Mouse (Mus musculus): ENCODE measurements around the gene Zfp536. TPM values are rescaled to one million over a fixed set of nuclear protein-coding genes. Genes with fewer than 3 reads are reported as not detected.
"Not testable (repeated sequence)": the region's sequence is repeated elsewhere in the genome, so short reads cannot be mapped to it uniquely, and the experiment has no call there.

The Zfp536 gene
- total RNA-seq, 2 experiments from 2014 or later: 3.9 to 4.8 TPM

DNA sequence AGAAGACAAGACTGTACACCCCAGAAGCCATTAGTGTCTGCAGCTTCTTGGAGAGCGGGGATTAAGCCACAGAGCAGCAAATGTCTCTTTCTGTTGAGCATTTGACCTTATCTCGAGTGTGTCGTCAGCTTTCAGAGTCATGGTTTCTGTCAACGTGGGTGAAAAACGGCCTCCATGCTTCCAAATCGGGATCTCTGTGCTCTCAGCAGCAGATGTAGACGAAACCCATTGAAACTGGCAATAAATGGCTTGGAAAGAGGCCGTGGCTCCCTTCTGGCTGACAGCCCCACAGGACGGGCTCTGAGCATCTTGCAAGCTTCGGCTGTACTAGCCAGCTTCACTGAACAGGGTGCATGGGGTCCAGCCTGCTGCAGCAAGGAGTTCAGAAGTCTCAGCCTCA lies 159.1 kb downstream of the Zfp536 start:
- DNase-seq (ENCODE audit: low spot score in 2 of 2): peak in 1 of 2 experiments; percentile 18

DNA sequence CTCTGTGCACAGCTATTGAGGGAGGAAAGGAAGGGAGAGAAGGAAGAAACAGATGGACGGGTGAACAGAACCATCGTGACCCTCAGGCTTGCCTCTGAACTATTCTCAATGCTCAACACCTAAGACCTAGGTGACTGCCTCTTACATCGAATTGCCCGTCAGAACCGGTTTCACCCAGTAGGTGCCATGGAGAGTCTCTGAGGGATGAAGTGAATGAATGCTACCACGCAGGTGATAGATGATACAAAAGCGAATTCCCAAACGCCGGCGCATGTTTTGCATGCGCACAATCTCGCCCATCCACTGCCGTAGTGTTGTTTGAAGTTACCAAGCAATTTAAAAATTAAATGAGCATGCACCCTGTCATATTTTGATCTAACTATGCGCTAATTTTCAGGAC lies 164.9 kb downstream of the Zfp536 start:
- no peak for DNase-seq (ENCODE audit: low spot score in 2 of 2)

GRCm38 (mm10) chr7:37607906-37608305 lies 165.5 kb downstream of the Zfp536 start:
- DNase-seq (ENCODE audit: low spot score in 2 of 2): no peak

GRCm38 (mm10) chr7:37606472-37606871 lies 167.0 kb downstream of the Zfp536 start:
- DNase-seq (ENCODE audit: low spot score in 2 of 2): no peak

DNA sequence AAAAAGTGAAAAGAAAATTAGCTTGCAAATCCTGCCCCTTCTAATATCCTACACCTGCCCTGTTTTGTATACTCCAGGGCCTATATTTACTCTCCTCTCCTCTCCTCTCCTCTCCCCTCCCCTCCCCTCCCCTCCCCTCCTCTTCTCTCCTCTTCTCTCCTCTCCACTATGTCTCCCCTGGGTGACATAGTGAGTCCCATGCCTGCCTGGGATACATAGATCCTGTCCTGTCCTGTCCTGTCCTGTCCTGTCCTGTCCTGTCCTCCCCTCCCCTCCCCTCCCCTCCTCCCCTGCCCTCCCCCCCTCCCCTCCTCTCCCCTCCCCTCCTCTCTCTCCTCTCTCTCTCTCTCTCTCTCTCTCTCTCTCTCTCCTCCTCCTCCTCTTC lies 169.9 kb downstream of the Zfp536 start:
- not testable (repeated sequence) for DNase-seq (ENCODE audit: low spot score in 2 of 2)

DNA sequence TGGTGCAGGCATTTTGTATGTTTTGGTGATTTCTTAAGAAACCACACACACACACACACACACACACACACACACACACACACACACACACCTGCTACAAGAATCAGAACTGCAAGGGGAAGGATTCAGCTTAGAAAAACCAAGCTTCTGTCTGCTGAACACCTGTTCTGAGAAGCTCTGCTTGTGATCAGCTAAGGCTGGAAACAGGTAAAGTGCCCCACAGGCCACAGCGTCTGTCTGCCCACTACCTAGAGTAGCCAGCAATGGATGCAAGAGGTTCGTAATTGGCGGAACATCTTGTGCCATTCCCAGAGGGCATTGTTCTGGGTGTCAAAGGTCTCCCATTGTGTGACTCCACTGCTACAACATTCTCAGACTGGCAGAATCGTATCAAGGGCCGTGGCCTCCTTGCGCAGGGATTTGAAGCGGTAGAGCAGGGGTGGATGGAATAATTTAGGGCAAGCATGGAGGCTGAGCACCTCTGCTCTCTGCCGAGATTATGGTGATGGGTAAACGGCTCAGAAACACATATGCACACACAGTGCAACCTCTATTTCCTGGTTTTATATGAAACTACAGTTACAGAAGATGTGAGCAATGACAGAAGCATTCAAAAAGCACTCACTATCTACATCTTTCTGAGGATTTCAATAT lies 170.4 kb downstream of the Zfp536 start:
- no peak for DNase-seq (ENCODE audit: low spot score in 2 of 2)

GRCm38 (mm10) chr7:37600318-37600717 lies 173.1 kb downstream of the Zfp536 start:
- no peak for DNase-seq (ENCODE audit: low spot score in 2 of 2)

DNA sequence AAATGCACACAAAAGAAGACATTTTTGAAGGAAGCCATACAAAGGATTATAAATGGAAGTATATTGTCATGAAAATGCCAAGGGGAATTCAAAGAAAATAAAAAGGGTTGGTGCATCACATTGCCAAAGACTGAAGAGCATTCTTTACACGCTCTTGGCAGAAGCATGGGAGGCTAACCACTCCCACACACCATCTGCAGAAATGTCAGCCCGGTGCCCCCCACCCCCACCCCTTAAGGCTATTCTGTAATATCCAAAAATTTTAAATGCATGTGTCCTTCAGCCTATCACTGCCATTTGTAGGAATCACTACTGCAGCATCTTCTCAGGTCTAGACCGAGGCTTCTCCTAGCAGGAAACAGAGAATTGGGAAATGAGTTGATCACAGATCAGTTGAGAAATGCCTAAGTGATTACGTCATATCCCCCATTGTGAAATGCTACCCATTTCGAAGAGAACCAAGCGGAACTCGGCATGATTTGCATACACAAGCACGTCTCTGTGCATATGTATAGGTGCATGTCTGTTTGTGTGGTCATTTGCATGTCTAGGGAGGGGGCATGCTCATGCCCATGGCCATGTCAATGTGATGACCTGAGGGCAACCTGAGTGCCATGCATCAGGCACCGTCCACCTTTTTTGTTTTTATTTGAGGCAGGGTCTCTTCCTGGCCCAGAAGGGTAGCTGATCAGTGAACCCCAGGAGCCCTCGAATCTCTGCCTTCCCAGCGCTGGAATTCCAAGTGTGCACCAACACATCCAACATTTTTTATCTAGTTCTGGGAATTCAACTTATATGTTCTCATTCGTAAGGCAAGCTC lies 179.0 kb downstream of the Zfp536 start:
- no peak for DNase-seq (ENCODE audit: low spot score in 2 of 2)

DNA sequence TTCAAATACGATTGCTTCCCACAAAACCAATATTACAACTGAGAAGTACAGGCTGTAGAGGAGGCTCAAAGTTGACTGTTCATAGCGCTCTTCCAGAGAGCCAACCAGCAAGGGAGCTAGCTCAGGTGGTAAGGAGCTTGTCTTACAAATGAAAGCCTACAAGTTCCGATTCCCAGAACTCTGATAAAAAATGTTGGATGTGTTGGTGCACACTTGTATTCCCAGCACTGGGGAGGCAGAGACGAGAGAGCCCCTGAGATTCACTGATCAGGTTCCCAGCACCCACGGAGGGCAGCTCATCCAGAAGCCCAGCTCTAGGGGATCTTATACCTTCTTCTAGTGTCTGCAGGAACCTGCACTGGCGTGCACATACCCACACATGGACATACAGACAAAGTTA lies 179.9 kb downstream of the Zfp536 start:
- no peak for DNase-seq (ENCODE audit: low spot score in 2 of 2)

- no peak for DNase-seq (ENCODE audit: low spot score in 2 of 2)
Observed at GRCm38 (mm10) chr7:37586694-37587093, 186.7 kb downstream of the Zfp536 start.

DNA sequence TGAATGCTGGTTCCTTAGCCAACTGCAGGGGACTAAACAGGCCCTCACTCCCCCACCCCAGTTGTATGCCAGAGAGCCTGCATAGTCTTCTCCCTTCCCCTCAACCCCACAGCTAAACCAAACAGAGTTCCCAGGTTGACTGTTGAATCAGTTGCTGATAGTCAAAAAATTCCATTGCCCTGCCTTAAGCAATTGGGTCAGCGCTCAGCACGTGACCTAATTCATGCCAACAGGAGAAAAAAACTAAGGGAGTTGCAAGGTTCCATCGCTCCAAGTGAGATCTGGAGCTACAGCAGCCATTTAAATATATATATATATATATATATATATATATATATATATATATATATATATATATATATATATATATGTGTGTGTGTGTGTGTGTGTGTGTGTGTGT lies 192.2 kb downstream of the Zfp536 start:
- DNase-seq (ENCODE audit: low spot score in 2 of 2): no peak

DNA sequence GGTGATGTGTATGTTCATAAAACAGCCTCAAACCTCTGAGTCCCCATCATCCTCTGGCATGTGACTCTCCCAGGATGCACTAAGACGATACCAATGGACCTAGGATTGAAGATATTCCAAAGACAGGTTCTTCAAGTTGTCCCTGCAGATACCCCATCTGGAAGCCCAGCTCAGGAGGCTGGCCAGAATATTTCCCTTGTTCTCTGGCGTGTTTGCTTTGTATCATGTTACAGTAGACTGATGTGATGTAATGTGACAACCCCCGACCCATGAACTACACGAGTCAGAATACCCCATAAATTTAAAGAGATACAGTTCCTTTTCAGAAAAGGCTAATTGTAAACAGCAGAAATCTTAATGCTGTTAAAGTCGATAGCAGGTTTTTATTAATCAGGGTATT lies 192.9 kb downstream of the Zfp536 start:
- DNase-seq (ENCODE audit: low spot score in 2 of 2): no peak

- no peak for DNase-seq (ENCODE audit: low spot score in 2 of 2)
Observed at GRCm38 (mm10) chr7:37572021-37572420, 201.4 kb downstream of the Zfp536 start.

- DNase-seq (ENCODE audit: low spot score in 2 of 2): no peak
Observed at GRCm38 (mm10) chr7:37568811-37569500, 204.5 kb downstream of the Zfp536 start.

DNA sequence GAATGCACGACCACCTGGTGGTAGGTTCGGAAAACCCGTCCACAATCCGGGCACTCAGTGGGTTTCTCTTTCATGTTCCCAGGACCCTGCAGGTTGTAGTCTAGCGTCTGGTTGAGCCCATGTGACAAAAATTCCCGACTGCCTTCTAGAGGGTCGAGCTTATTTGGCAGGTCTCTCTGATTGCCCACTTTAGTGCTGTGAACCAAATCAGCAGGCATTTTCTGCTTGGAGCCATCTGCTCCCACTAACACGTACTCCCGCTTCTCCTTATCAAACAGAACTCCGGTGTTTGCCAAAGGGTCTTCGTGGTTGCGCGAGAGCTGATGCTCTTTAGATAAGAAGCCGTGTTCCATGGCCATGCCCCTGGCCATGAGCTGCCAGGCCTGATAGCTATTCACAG lies 205.4 kb downstream of the Zfp536 start:
- no peak for DNase-seq (ENCODE audit: low spot score in 2 of 2)

GRCm38 (mm10) chr7:37566019-37566418 lies 207.4 kb downstream of the Zfp536 start:
- DNase-seq (ENCODE audit: low spot score in 2 of 2): no peak

DNA sequence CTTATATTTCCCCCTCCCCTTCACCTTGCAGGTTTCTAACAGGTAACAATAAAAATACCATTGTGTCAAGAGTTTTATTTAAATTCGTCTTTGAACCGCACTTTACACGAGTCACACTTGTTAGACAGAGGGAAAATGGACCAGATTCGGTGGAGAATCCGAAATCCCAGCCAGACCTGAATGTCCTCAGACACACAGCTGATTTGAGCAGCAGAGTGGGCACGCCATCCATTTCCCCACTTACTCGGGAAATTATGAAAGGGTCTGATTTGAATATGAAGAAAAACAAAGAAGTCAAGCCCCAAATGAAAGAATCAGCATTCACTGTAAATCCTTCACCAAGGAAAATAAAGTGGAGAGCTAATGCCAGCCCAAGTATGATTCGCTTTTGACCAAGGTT lies 208.1 kb downstream of the Zfp536 start:
- DNase-seq (ENCODE audit: low spot score in 2 of 2): no peak

- DNase-seq (ENCODE audit: low spot score in 2 of 2): no peak
Observed at GRCm38 (mm10) chr7:37564644-37565043, 208.8 kb downstream of the Zfp536 start.

DNA sequence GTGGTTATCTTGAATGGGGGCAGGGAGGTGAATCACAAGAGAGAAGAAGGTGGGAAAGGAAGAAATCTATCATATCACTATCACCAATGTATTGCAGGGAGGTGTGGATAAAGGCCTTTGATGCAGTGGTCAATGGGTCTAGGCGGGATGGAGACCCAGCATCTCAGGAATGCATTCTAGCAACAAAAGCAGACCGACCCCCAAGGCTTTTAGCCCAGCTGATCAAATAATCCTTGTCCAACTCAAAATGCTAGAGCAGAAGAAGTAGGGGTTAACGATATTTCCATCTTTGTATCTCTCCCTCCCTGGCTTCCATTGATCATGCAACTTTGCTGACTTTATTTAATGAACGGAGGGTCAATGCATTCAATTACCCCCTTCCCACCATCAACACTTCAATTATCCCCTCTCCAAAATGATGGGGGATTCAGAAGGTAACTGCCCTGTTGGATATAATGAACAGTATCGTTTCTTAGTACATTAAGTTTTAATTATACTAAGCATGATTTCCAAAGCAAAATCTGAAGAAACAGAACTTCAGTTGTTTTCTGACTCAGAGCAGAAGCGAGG lies 209.5 kb downstream of the Zfp536 start:
- no peak for DNase-seq (ENCODE audit: low spot score in 2 of 2)

DNA sequence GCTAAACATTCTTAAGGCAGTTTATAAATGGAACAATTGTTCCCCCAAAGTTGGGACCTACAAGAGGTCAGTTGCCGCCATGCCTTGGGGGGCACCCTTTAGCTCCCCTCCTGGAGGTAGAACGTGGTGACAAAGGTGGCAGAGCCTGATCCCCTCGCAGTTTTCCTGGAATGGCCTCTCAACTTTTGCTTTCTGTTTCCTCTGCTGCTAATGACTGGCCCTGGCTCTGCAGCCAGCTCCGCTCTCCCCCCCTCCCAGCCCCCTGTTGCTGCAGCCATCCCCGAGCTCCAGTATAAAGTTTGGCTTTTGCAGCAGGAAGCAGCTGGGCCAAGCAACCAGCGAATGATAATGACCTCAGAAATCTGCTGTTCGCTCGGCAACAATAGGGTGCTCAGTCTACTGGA lies 210.3 kb downstream of the Zfp536 start:
- DNase-seq (ENCODE audit: low spot score in 2 of 2): peak in 1 of 2 experiments; percentile 17

DNA sequence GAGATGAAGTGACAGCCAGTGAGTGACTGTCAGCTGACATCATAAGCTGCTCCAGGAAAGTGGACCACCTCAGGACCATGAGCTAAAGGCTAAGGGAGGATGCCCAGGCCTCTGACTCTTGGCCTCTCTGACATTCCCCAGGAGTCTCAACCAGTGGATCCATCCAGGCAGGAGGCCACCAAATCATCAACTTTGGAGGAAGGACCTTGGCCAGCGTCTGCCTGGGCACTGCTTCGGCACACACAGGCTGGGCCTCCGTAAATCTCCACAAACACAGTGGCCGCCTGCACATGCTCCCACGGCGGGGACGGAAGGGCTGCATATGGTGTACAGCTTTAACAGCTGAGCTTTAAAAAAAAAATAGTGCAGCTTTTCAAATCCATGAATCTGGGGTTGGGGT lies 210.9 kb downstream of the Zfp536 start:
- DNase-seq (ENCODE audit: low spot score in 2 of 2): no peak

GRCm38 (mm10) chr7:37560581-37560980 lies 212.9 kb downstream of the Zfp536 start:
- no peak for DNase-seq (ENCODE audit: low spot score in 2 of 2)

Data from adrenal gland, adult 18-20 months (tissue).